Mouse (Mus musculus) limb, embryonic 10.5 days (tissue): ENCODE data around the gene Cry2. TPM values are rescaled to one million over a fixed set of nuclear protein-coding genes. Genes with fewer than 3 reads are reported as not detected.

ENCODE experiments used
- DNase-seq: peaks from one replicate; pipeline ENCODE4 v3.0.0-alpha.2; 2017; ENCODE audit warnings: low spot score
- H3K27ac ChIP-seq: fragments of 300-500 bp; sonication (generic); 2 replicates; pipeline ENCODE4 v1.5.1; 2016; ENCODE audit warnings: mild to moderate bottlenecking
- H3K27me3 ChIP-seq: fragments of 300-500 bp; sonication (generic); 2 replicates; pipeline ENCODE4 v1.6.1; 2016; ENCODE audit warnings: low read depth, mild to moderate bottlenecking; ENCODE audit not compliant: poor library complexity, severe bottlenecking
- H3K36me3 ChIP-seq: fragments of 300-500 bp; sonication (generic); 2 replicates; pipeline ENCODE4 v1.6.1; 2016; ENCODE audit warnings: mild to moderate bottlenecking, moderate library complexity
- H3K4me1 ChIP-seq: fragments of 300-500 bp; sonication (generic); 2 replicates; pipeline ENCODE4 v1.6.1; 2016
- H3K4me3 ChIP-seq: fragments of 300-500 bp; sonication (generic); 2 replicates; pipeline ENCODE4 v1.5.1; 2016; ENCODE audit warnings: mild to moderate bottlenecking, moderate library complexity
- H3K9me3 ChIP-seq: fragments of 300-500 bp; sonication (generic); replicated peaks from 2 replicates; pipeline ENCODE4 v1.6.1; 2016; ENCODE audit warnings: mild to moderate bottlenecking
- whole genome bisulfite sequencing: fragments of 180-500 bp; shearing (Covaris S2); methylation state at CpG from one replicate; pipeline ENCODE4 v1.1.7; 2016; 5-methylcytosine and 5-hydroxymethylcytosine counted together
- polyA plus RNA-seq: library from polyadenylated mRNA; unstranded; fragments of >200 nt; fragmentation: Nextera tagmentation; extraction: Ambion mirVana; gene quantifications from 2 replicates; pipeline ENCODE4 v1.2.1, GENCODE M21; 2016

Cry2 gene
- polyA plus RNA-seq, 1 experiment from 2014 or later, result 25.2 TPM

DNA sequence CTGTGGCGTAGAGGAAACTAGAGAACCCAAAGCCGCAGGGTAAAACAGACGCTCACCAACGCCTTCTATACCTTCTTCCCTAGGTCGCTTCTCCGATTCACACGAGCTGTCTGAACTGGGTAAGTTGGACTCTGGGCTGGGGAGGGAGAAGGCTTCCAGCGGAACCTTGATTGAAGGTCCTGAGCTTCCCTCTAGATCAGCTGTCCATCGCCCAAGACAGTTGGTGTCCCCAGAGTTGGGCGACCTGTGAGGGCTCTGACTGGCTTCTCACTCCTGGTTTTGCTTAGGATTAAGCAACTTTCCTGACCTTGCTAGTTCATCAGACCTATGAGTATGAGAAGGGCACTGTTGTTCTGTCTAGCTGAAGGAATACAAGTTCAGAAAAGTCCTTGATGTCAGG lies 58.1 kb downstream of the Cry2 start:
- Histone ChIP-seq H3K27me3 (peaks cover 31% of the 10 kb centered on the region), H3K36me3 (peaks cover 29% of the 10 kb centered on the region), H3K9me3 (no peaks in the 10 kb centered on the region), H3K4me3 (peak overlapping the region; percentile 79), H3K4me1 (peaks cover 49% of the 10 kb centered on the region), H3K27ac (peak overlapping the region; percentile 84)
- DNase-seq, result no peak
- WGBS, result 10% methylated on average over 10 of the region's 10 CpGs

DNA sequence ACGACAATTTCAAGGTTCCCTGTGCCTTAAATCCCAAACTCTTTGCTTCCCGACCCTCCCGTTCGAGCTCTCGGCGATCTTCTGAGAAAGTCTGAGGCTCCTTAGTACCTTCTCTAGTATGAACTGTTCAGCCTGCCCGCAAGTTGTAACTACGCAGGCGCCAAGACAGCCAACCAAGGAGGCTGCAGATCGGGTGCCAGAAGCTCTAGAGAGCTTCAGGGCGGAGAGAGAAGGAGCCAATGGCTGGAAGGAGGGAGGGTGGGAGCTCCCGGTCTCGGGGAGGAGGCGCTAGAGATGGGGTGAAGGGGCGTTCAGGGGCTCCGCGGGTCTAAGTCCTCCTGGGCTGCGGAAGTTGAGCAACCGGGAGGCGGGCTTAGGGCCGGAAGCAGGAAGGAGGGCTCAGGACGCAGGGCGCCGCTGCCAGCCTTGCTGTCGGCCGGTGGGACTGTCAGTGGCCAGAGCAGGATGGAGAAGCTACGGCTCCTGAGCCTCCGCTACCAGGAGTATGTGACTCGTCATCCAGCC lies 58.7 kb downstream of the Cry2 start:
- DNase-seq, result peak; percentile 94
- Histone ChIP-seq H3K4me1 (peaks cover 55% of the 10 kb centered on the region), H3K9me3 (no peaks in the 10 kb centered on the region), H3K36me3 (peaks cover 23% of the 10 kb centered on the region), H3K4me3 (peak overlapping the region; percentile 79), H3K27ac (peak overlapping the region; percentile 84), H3K27me3 (peaks cover 38% of the 10 kb centered on the region)
- WGBS, result under 1% methylated on average over 29 of the region's 29 CpGs

DNA sequence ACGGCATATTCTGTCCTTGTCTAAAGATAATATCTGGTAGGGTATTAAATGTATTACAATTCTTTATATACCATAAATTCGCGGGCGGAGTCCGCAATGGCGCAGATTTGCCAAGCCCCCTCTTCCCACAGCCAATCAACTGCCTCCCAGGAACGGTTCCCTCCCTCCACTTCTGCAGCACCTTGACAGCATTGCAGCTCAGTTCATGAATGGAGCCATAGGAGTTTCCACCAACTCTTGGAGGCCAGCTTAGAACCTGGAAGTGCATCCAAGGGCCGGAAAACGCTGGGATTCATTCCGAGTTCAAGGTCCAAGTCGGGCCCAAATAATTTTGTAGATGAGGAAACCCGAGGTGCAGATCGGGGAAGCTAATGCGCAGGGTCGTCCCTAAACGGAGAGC lies 59.3 kb downstream of the Cry2 start, which contains the start of the genes Pex16 and Large2:
Gene Pex16, plus strand, starts transcription at position 163 of the 400 bp plus-strand sequence.
Gene Large2, minus strand, starts transcription at position 356 of the 400 bp plus-strand sequence.
- peaks cover 62% of the 10 kb centered on the region for H3K4me1 ChIP-seq
- H3K36me3 ChIP-seq, result peaks cover 17% of the 10 kb centered on the region
- 4% methylated on average over 16 of the region's 16 CpGs for WGBS
- peak within 1 kb of the TSS; percentile 79 for H3K4me3 ChIP-seq
- H3K27me3 ChIP-seq, result peaks cover 44% of the 10 kb centered on the region
- H3K27ac ChIP-seq, result peak within 1 kb of the TSS; percentile 84
- peak; percentile 57 for DNase-seq
- H3K9me3 ChIP-seq, result no peaks in the 10 kb centered on the region

DNA sequence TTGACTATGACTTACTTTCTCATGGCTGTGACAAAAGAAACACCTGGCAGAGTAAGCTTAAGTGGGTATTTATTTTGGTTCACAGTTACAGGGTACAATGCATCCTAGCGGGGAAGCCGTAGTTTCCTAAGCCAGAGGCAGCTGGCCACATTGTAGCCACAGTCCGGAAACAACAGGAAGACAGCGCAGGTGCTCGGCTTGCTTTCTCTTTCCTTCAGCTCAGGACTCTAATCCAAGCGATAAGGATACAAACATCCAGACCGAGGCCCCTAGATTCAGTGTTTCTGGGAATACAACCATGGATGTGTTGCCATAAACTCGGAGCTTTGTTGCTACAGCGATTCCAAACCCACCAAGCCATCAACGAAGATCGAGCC lies 60.4 kb downstream of the Cry2 start:
- peak overlapping the region; percentile 79; the same call in 1 of the 2 replicates for H3K4me3 ChIP-seq
- H3K27me3 ChIP-seq, result peaks cover 55% of the 10 kb centered on the region
- H3K9me3 ChIP-seq, result no peaks in the 10 kb centered on the region
- peaks cover 6% of the 10 kb centered on the region for H3K36me3 ChIP-seq
- no peak for DNase-seq
- no peak overlapping the region for H3K27ac ChIP-seq
- WGBS, result 84% methylated on average over 11 of the region's 11 CpGs
- peaks cover 65% of the 10 kb centered on the region for H3K4me1 ChIP-seq

DNA sequence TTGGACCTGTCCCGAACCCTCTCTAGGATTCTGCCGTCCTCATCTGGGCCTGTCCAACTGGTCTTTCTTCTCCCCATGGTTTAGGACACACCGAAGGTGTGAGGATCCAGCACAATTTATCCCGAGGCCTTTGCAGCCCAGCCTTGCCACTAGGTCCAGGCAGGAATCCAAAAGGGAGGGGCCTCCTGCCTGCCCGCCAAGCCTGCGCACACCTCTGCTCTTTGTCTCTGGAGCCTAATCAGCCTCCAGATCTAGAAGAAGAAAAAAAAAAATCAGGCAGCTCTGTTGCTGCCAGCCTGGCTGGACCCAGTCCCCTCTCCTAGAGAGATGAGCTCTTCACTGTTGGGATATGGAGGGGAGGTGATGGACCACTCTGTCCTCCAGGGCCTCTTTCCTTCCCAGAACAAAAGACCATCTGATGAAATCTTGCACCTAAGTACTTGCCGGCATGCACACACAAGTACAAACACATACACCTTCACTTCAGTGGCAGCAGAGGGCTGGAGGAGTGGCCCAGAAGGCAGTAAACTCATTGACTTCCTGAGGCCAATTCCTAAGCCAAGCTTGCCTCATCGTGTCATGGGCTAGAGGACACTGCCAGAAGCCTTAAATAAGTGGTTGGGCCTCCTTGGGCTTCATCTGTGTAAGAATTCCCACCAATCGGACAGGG lies 60.9 kb downstream of the Cry2 start:
- 58% methylated on average over 9 of the region's 9 CpGs for WGBS
- Histone ChIP-seq H3K9me3 (no peaks in the 10 kb centered on the region), H3K27ac (no peak overlapping the region), H3K36me3 (peaks cover under 1% of the 10 kb centered on the region; the same call in 1 of the 2 replicates), H3K4me1 (peaks cover 65% of the 10 kb centered on the region), H3K4me3 (no peak overlapping the region), H3K27me3 (peaks cover 58% of the 10 kb centered on the region)
- DNase-seq, result no peak

DNA sequence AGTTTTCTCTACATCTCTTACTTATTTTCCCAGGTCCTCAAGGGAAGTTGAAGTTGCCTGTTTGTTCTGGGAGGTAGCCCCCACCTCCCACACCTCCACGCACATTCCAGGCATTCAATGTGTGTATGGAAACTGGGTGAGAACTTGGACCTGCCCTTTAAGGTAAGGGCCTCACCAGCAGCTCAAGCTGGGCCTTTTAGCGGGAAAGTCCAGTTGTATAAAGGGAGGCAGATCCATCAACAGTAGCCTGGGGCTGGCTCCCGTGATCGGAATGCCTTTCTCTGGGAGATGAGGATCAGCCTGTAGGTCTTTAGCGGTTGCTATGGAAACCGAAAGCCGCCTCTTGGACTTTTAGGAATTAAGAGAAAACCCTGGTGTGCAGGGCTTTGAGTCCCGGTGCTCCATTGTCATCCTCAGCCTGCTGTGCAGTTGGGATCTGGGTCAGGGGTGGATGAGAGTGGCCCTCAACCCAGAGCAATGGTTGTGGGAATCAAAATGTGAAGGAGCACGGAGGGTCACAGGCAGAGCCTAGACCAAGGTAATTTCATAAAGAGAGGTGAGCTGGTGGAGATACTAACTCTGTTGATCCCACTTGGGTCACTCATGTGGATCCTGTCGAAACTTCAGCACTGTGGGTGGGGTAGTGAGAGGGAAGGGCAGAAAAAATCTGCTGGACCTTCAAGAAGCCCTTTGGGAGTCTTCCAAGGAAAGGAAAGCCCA lies 61.7 kb downstream of the Cry2 start:
- H3K4me1 ChIP-seq, result peaks cover 71% of the 10 kb centered on the region
- WGBS, result 28% methylated on average over 10 of the region's 10 CpGs
- H3K9me3 ChIP-seq, result no peaks in the 10 kb centered on the region
- DNase-seq, result no peak
- no peaks in the 10 kb centered on the region for H3K36me3 ChIP-seq
- H3K27ac ChIP-seq, result no peak overlapping the region
- peak overlapping the region; percentile 63; the same call in 1 of the 2 replicates for H3K4me3 ChIP-seq
- H3K27me3 ChIP-seq, result peaks cover 63% of the 10 kb centered on the region

DNA sequence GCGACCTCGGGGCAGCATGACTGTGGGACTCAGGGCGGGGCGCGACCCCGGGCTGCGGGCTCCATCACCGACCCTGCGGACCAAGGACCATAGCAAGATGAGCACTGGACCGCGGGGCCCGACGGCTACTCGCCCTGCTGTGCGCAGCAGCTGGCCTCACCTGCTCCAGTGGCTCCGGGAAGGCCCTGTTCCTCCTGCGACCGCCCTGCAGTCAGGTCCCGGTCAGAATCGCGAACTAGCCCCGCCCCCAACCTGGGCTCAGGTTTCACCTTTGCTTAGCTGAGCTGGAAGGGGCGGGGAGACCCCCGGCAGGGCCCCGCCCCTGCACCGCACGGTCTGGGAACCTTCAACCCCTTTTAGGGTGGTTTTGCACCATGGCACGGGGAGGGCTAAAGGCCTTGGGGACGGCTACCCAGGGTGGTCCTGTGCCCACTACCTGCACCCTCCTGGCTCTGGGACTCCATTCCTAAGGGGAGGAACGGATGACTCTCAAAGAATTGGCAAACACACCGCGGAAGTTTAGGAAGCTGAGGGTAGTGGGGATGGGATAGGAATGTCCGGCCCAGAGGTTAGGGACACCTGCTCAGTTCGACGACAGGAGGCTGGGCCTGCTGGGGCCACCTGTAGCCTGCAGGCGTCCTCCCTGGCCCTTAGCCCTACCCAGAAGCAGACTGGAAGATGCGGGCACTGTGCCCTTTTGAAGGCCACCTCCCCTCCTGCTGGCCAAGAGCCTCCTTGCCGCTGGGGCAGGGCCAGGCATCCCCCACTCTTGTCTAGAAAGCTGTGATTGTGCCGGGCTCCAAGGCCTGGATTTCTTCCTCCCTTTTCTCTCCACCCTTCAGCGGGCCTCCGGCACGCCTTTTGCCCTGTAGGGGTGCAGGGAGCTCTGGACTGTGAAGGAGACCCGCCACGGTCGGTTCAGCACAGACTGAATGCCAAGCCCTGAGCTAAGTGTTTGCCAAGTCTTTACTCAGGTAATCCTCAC lies 62.7 kb downstream of the Cry2 start:
- Histone ChIP-seq H3K4me3 (peak overlapping the region; percentile 63), H3K4me1 (peaks cover 71% of the 10 kb centered on the region), H3K36me3 (peaks cover 1% of the 10 kb centered on the region; the same call in 1 of the 2 replicates), H3K27me3 (peaks cover 64% of the 10 kb centered on the region), H3K27ac (peak overlapping the region; percentile 82), H3K9me3 (no peaks in the 10 kb centered on the region)
- DNase-seq, result peak; percentile 87
- 4% methylated on average over 45 of the region's 45 CpGs for WGBS

DNA sequence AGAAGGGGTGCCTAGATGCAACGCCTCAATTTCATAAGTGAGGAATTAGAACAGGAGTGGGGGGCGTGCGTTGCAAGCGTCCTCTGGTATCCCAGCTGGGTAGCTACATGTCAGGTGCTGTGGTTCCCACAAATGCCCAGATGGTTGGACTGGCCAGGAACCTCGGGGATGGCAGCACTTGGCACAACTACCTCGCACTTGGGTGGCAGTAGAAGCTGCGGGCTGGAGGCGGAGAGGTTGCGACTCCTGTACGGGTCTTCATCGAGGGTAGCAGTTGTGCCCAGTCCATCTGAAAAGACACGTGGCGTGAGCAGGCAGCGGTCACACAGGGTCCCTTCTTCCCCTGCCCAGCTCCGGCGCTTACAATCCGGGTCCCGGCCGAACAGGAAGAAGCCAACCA lies 63.5 kb downstream of the Cry2 start:
- Histone ChIP-seq H3K4me1 (peaks cover 63% of the 10 kb centered on the region), H3K4me3 (peak overlapping the region; percentile 63), H3K9me3 (no peaks in the 10 kb centered on the region), H3K36me3 (peaks cover 9% of the 10 kb centered on the region; the same call in 1 of the 2 replicates), H3K27me3 (peaks cover 64% of the 10 kb centered on the region), H3K27ac (peak overlapping the region; percentile 82)
- no peak for DNase-seq
- 12% methylated on average over 19 of the region's 19 CpGs for WGBS

DNA sequence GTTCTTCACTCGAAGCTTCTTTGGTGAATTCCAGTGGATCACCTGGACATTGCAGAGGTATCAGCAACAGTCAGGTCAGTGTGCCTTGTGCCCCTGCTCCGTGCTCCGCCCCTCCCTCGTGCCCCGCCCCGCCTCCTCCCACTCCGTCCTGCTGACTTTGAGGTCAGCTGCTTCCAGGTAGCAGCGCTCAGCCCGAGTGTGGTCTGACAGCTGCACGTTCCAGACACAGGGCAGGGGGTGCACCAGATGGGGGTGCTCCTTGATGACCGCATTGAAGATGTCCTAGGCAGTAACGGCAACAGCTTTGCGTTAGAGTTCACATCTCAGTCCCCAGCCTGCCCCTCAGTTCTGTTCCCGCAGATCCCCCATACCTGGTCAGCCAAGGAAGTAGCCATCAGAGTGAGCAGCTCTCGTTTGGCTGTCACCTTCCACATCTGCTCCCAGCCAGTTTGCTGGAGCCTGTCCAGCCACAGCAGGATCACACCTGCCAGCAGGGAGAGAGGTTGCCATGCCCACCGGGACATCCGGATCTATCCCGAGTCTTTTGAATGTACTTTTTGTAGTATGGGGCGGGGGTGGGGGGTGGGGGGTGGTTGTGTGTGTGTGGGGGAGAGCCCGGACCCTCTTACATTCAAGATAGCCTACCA lies 66.3 kb downstream of the Cry2 start:
- Histone ChIP-seq H3K36me3 (peaks cover 34% of the 10 kb centered on the region), H3K27ac (no peak overlapping the region), H3K9me3 (no peaks in the 10 kb centered on the region), H3K27me3 (peaks cover 50% of the 10 kb centered on the region), H3K4me3 (no peak overlapping the region), H3K4me1 (peaks cover 43% of the 10 kb centered on the region)
- no peak for DNase-seq
- 30% methylated on average over 20 of the region's 20 CpGs for WGBS

DNA sequence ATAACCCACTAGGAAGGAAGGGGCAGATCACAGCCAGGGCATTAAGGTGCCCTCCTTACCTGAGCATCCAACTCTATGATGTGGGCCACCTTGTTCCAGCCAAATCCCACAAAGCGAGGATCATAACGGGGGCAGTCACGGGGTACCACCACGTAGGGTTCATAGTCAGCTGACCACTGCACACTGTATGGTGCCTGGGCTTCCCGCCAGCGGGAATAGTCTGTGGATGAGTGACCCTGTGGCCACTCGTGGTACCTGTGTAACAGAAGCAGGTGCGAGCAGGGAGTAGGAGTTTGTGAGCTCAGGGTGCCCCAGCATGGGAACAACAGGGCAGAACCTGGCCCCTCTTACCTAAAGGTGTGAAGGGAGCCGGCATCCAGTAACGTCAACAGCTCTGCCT lies 68.3 kb downstream of the Cry2 start:
- no peak overlapping the region for H3K4me3 ChIP-seq
- H3K27me3 ChIP-seq, result peaks cover 30% of the 10 kb centered on the region
- 89% methylated on average over 10 of the region's 10 CpGs for WGBS
- no peak for DNase-seq
- peaks cover 23% of the 10 kb centered on the region for H3K4me1 ChIP-seq
- H3K9me3 ChIP-seq, result no peaks in the 10 kb centered on the region
- no peak overlapping the region for H3K27ac ChIP-seq
- H3K36me3 ChIP-seq, result peaks cover 44% of the 10 kb centered on the region

DNA sequence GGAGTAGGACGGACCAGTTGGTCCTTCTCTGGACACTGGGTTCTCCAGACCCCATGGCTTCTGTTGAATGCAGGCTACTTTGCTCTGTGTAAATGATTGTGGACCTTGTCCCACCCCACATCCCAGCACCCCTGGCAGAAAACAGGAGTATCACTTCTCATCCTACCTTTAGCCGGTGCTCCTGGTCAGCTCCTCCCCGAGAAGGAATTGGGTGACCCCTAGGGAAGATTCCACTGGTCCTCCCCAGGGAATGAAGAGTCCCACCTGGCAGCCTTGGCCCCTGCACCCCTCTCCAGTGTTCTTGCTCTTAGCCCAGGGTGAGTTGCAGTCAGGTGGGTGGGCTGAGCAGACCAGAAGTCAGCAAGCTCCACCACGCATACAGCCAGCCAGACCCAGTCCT lies 69.8 kb downstream of the Cry2 start:
- H3K4me3 ChIP-seq, result no peak overlapping the region
- no peak for DNase-seq
- WGBS, result 90% methylated on average over 4 of the region's 4 CpGs
- H3K27ac ChIP-seq, result no peak overlapping the region
- H3K36me3 ChIP-seq, result peaks cover 59% of the 10 kb centered on the region
- H3K27me3 ChIP-seq, result peaks cover 16% of the 10 kb centered on the region; the same call in 1 of the 2 replicates
- H3K4me1 ChIP-seq, result peaks cover 10% of the 10 kb centered on the region
- no peaks in the 10 kb centered on the region for H3K9me3 ChIP-seq
